Mouse (Mus musculus) CD8-positive naive resting alpha-beta T cell, adult 2 months (primary cell): ENCODE measurements around the gene Rpa2.
A peak's percentile ranks its signal among the peaks of the same experiment; 100 is the strongest.
"Not testable (repeated sequence)": the region's sequence is repeated elsewhere in the genome, so short reads cannot be mapped to it uniquely, and the experiment has no call there.

Source experiments
- DNase-seq, 2 experiments: peaks; one replicate each; pipeline ENCODE4 v3.0.0; 2022; ENCODE audit warnings: low read depth in 2 of 2, low spot score in 2 of 2

Gene Rpa2

GRCm38 (mm10) chr4:132767914-132768876 lies at the start of gene Rpa2:
Gene Rpa2 (plus strand): TSS chr4:132768332.
- peak; percentile 92 to 97 for DNase-seq

GRCm38 (mm10) chr4:132728233-132728632 lies 39.9 kb upstream of the Rpa2 start:
- DNase-seq, result no peak

GRCm38 (mm10) chr4:132731616-132732015 lies 36.5 kb upstream of the Rpa2 start:
- no peak for DNase-seq

GRCm38 (mm10) chr4:132732148-132732684 lies 35.9 kb upstream of the Rpa2 start, which contains the start of gene Xkr8:
Gene Xkr8 (minus strand): TSS chr4:132732546.
- DNase-seq, result peak; percentile 44 to 49

GRCm38 (mm10) chr4:132733071-132733770 lies 34.9 kb upstream of the Rpa2 start:
- DNase-seq, result no peak

GRCm38 (mm10) chr4:132734766-132735165 lies 33.4 kb upstream of the Rpa2 start:
- no peak for DNase-seq

GRCm38 (mm10) chr4:132735389-132735788 lies 32.7 kb upstream of the Rpa2 start:
- no peak for DNase-seq

GRCm38 (mm10) chr4:132735894-132736293 lies 32.2 kb upstream of the Rpa2 start:
- DNase-seq, result no peak

GRCm38 (mm10) chr4:132737154-132737553 lies 31.0 kb upstream of the Rpa2 start:
- not testable (repeated sequence) for DNase-seq

- DNase-seq, result no peak
These were observed 26.6 kb upstream of the Rpa2 start for GRCm38 (mm10) chr4:132741491-132741890.

GRCm38 (mm10) chr4:132743992-132744911 lies 23.9 kb upstream of the Rpa2 start:
- DNase-seq, result no peak

GRCm38 (mm10) chr4:132746911-132747517 lies 21.1 kb upstream of the Rpa2 start:
- DNase-seq, result no peak

- DNase-seq, result no peak
These were observed 20.4 kb upstream of the Rpa2 start for GRCm38 (mm10) chr4:132747664-132748259.

GRCm38 (mm10) chr4:132748778-132749177 lies 19.4 kb upstream of the Rpa2 start:
- DNase-seq, result no peak

- DNase-seq, result no peak
These were observed 18.7 kb upstream of the Rpa2 start for GRCm38 (mm10) chr4:132749258-132749982.

- DNase-seq, result no peak
These were observed 15.1 kb upstream of the Rpa2 start for GRCm38 (mm10) chr4:132752992-132753391.

GRCm38 (mm10) chr4:132756974-132757373 lies 11.2 kb upstream of the Rpa2 start, which contains the start of gene Smpdl3b:
Gene Smpdl3b (minus strand): TSS chr4:132757252.
- peak; percentile 30 to 33 for DNase-seq

GRCm38 (mm10) chr4:132757633-132758351 lies 10.3 kb upstream of the Rpa2 start:
- no peak for DNase-seq
